Mouse (Mus musculus) cerebellum, adult 2 months (tissue): ENCODE data around the gene Hus1b.

Experiments
- CTCF ChIP-seq: fragments of 200-500 bp; IDR thresholded peaks from 2 replicates; pipeline ENCODE4 v1.5.1; 2011; ENCODE audit warnings: low read depth, mild to moderate bottlenecking, control low read depth, low read length, moderate library complexity, borderline replicate concordance; ENCODE audit not compliant: insufficient read depth
- POLR2A ChIP-seq: fragments of 200-500 bp; IDR thresholded peaks from 2 replicates; pipeline ENCODE4 v1.6.1; 2011; ENCODE audit warnings: low read length, control low read depth, borderline replicate concordance; ENCODE audit not compliant: insufficient read depth

DNA sequence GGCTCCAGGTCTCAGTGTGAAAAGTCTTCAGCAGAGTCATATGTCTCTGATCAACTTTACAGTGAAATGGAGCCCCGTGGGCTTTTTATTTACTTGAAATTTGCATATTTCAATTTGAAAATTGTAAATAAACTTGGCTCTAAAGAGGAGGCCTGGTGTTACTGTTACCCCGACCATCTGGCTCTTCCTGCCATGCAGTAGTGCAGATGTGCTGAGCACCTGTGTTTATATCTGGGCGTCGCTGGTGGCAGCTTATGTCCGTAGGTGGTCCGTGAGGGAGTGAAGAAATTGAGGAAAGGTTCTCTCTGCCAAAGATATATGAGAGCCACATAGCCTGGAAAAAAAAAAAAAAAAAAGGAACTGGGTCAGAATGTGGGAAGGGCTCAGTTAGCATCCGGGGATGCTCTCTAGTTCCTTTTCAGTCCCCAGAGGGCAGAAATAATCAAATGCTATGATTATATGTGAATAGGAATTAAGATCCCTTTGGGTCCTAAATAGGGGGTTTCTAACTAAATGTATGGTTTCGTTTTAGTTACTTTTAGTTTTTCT lies 29.1 kb upstream of the Hus1b start:
- no peak for TF ChIP-seq CTCF
- TF ChIP-seq POLR2A = no peak
